Mouse (Mus musculus): ENCODE results near the gene Ing5. TPM values are rescaled to one million over a fixed set of nuclear protein-coding genes. Genes with fewer than 3 reads are reported as not detected.

Gene Ing5
- polyA plus RNA-seq, 1 experiment: 7.5 TPM

DNA sequence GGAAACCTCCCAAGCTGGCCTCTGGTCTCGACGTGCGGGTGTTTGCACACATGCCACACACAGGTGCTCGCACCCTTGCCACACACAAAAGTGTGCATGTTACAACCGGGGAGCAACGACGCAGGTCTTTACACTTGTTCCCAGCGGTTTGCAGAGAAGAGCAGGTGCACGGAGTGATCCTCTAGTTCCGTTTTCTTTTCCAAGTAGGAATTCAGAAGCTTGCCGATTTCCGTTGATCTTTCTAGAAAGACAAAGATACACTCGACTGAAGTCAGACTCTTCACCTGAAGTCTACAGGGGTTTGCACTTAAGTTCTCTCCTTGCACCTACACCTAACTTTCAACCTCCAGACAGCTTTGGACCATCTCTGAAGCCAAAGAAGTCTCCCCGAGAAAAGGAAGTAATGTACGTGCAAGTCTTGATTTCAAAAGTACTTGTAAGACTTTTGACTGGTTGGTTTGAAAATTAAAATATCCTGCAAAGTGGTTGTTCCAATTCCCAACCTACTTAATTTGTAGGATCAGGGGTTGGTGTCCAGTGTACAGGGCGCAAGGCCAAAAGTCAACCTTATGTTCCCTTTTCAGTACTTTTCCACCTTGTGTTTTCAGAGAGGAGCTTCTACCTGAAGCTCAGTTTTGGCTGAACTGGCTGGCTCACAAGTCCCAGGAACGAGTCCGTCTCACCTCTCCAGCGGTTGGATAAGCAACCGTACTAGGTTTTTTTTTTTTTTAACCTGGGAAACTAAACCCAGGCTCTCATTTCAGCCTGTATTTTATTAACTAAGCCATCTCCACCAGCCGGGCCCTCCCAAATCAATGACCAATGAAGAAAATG, 2.9 kb upstream of the Ing5 start:
- Histone ChIP-seq H3K27ac (ENCODE audit: insufficient read depth, low read length) (no peak overlapping the region), H3K4me3 (replicated peaks; ENCODE audit: insufficient read depth, low read depth, low read length) (peak overlapping the region; percentile 79), H3K4me1 (ENCODE audit: control insufficient read depth, insufficient read depth, low read length) (peaks cover 2% of the 10 kb centered on the region), H3K27me3 (ENCODE audit: control insufficient read depth, insufficient read depth, low read length) (no peaks in the 10 kb centered on the region)
- no peak for DNase-seq
- WGBS: 74% methylated on average over 21 of the region's 21 CpGs
- TF ChIP-seq POLR2A (IDR thresholded peaks at IDR 0.05; ENCODE audit: borderline replicate concordance, insufficient read depth, low read length): no peak
- TF ChIP-seq CTCF (IDR thresholded peaks at IDR 0.05; ENCODE audit: borderline replicate concordance, insufficient read depth, low read depth, low read length): no peak

DNA sequence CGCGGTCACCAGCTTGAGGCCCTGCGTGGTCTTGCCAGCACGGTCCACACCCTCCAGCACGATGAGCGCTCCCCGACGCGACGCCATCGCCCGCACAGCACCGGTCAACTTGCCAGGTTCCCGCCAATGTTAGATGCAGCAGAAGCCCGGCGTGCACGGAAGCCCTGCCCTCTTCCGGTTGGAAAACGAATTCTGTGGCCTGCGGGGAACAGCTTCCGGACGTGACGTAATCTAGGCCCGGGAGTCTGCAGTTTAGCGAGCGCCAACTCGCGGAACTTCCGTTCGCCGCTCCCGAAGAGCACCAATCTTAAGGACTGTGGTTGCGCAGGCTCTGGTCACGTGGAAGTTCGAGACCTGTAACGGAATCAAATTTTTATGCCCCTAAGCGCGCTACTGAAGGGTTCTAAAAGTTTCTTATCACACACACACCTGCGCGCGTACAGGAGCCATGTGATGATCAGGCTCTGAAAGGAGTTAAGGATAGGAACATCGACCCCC, 2.0 kb upstream of the Ing5 start, which contains the start of gene Dtymk:
Dtymk (minus strand) TSS at position 194 of the 498 bp plus-strand sequence.
- peaks cover 2% of the 10 kb centered on the region for H3K4me1 ChIP-seq (ENCODE audit: control insufficient read depth, insufficient read depth, low read length)
- under 1% methylated on average over 42 of the region's 42 CpGs for WGBS

DNA sequence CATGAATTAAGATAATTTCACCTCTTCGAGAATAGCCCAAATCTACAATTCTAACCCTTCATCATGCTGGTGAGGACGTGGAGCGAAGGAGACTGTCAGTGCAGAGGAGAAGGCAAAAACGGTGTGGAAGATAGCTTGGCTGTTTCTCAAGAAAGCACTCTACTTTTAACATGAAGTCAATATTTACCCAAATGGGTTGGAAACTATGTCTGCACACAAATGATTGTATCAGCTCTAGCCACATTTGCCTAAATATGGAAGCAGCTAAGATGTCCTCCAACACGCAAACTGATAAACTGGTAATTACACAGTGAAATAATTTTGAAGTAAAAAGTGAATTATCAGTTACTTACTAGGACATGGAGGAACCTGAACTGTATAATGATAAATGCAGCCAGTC, 994 bp upstream of the Ing5 start:
- DNase-seq: no peak
- H3K27ac ChIP-seq (ENCODE audit: insufficient read depth, low read length): no peak overlapping the region
- no peaks in the 10 kb centered on the region for H3K27me3 ChIP-seq (ENCODE audit: control insufficient read depth, insufficient read depth, low read length)
- H3K4me3 ChIP-seq (replicated peaks; ENCODE audit: insufficient read depth, low read depth, low read length): no peak overlapping the region
- peaks cover 2% of the 10 kb centered on the region for H3K4me1 ChIP-seq (ENCODE audit: control insufficient read depth, insufficient read depth, low read length)
- TF ChIP-seq CTCF (IDR thresholded peaks at IDR 0.05; ENCODE audit: borderline replicate concordance, insufficient read depth, low read depth, low read length): no peak
- TF ChIP-seq POLR2A (IDR thresholded peaks at IDR 0.05; ENCODE audit: borderline replicate concordance, insufficient read depth, low read length): no peak
- 87% methylated on average over 5 of the region's 5 CpGs for WGBS

More for the DNA sequence above, 2.0 kb upstream of the Ing5 start, which contains the start of gene Dtymk:
- peak; percentile 93 to 96 for DNase-seq
- H3K4me3 ChIP-seq (replicated peaks; ENCODE audit: insufficient read depth, low read depth, low read length): peak within 1 kb of the TSS; percentile 79
- H3K27ac ChIP-seq (ENCODE audit: insufficient read depth, low read length): peak within 1 kb of the TSS; percentile 52
- TF ChIP-seq POLR2A (IDR thresholded peaks at IDR 0.05; ENCODE audit: borderline replicate concordance, insufficient read depth, low read length) (peak; percentile 71), CTCF (IDR thresholded peaks at IDR 0.05; ENCODE audit: borderline replicate concordance, insufficient read depth, low read depth, low read length) (peak; percentile 27; the same call in 1 of the 2 replicates)
- no peaks in the 10 kb centered on the region for H3K27me3 ChIP-seq (ENCODE audit: control insufficient read depth, insufficient read depth, low read length)

DNA sequence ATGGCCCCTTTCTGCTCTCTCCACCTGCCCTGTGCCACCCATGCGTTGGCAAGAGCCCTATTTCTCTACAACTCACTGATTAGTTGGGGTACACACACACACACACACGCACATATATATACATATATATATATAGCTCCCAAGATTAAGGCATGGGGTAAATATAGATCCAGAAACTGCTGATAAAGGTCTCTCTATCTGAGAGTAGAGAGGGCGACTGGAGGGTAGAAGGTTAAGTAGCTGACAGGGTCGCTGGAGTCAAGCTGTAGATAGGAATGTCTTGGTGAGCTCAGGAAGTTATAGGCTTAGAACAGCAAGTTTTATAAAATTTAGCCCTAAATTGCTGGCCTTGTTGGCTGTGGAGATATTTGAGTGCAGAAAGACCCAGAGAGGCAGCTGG, 1.1 kb downstream of the Ing5 start:
- Histone ChIP-seq H3K27ac (ENCODE audit: insufficient read depth, low read length) (0 out of 2 replicates have a peak overlapping the region, but pooled peaks have one; percentile 51), H3K4me1 (ENCODE audit: control insufficient read depth, insufficient read depth, low read length) (peaks cover 2% of the 10 kb centered on the region), H3K4me3 (replicated peaks; ENCODE audit: insufficient read depth, low read depth, low read length) (peak overlapping the region; percentile 95), H3K27me3 (ENCODE audit: control insufficient read depth, insufficient read depth, low read length) (no peaks in the 10 kb centered on the region)
- TF ChIP-seq CTCF (IDR thresholded peaks at IDR 0.05; ENCODE audit: borderline replicate concordance, insufficient read depth, low read depth, low read length): no peak
- TF ChIP-seq POLR2A (IDR thresholded peaks at IDR 0.05; ENCODE audit: borderline replicate concordance, insufficient read depth, low read length): no peak
- WGBS: 77% methylated on average over 4 of the region's 4 CpGs
- no peak for DNase-seq

DNA sequence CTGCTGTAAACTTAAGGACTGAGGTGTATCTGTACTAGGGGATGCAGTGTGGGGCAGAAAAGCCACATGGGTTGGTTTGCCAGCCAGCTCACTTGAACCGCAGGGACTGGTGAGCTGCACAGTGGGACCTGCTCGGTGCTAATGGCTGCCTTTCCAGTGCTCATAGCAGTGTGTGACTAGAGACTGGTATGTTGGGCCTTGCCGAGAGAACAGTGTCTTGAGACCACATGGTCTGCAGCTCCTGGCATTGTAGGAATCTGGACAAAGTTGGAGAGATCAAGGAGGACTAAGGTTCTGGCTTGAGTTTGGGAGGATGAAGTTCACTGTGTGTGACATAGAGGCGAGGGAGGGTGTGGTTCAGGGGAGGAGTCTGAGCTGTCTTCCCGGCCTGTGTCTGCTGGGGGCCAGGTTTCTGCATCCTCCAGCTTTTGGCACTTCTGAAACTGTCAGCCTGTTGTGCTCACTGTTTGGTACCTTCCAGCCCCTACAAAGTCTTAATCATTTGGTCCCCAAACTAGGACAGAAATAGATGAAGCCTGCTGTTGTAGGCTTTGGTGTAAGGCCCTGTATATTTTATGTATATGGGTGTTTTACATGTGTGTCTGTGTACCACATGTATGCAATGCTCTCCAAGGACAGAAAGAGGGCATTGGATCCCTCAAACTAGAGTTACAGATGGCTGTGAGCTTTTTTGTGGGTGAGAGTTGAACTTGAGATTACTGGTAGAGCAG, 1.6 kb downstream of the Ing5 start:
- Histone ChIP-seq H3K27ac (ENCODE audit: insufficient read depth, low read length) (no peak overlapping the region), H3K4me3 (replicated peaks; ENCODE audit: insufficient read depth, low read depth, low read length) (no peak overlapping the region), H3K27me3 (ENCODE audit: control insufficient read depth, insufficient read depth, low read length) (no peaks in the 10 kb centered on the region), H3K4me1 (ENCODE audit: control insufficient read depth, insufficient read depth, low read length) (peaks cover 2% of the 10 kb centered on the region)
- WGBS: 65% methylated on average over 5 of the region's 5 CpGs
- DNase-seq: peak in 1 of 2 experiments; percentile 28
- TF ChIP-seq POLR2A (IDR thresholded peaks at IDR 0.05; ENCODE audit: borderline replicate concordance, insufficient read depth, low read length) (no peak), CTCF (IDR thresholded peaks at IDR 0.05; ENCODE audit: borderline replicate concordance, insufficient read depth, low read depth, low read length) (no peak)

DNA sequence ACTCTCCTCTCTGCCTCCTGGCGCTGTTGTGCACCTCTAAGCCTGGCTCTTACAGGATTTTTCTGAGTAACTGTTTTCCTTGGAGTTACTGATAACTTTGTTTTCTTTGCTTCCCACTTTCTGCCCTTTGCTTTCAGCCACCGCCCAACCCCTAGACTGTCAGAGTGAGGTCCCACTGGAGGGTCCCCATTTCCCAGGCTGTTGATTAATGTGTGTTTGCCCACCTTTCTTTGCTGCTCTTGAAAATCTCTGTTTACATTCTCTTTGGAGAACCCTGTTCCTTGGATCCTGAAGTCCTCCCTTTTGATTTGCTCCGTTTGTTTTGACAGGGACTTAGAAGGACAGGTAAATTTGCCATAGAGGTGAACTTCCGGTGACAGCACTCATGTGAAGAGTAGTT, 5.1 kb downstream of the Ing5 start:
- 98% methylated on average over 4 of the region's 4 CpGs for WGBS
- TF ChIP-seq CTCF (IDR thresholded peaks at IDR 0.05; ENCODE audit: borderline replicate concordance, insufficient read depth, low read depth, low read length) (no peak), POLR2A (IDR thresholded peaks at IDR 0.05; ENCODE audit: borderline replicate concordance, insufficient read depth, low read length) (no peak)
- no peak for DNase-seq

DNA sequence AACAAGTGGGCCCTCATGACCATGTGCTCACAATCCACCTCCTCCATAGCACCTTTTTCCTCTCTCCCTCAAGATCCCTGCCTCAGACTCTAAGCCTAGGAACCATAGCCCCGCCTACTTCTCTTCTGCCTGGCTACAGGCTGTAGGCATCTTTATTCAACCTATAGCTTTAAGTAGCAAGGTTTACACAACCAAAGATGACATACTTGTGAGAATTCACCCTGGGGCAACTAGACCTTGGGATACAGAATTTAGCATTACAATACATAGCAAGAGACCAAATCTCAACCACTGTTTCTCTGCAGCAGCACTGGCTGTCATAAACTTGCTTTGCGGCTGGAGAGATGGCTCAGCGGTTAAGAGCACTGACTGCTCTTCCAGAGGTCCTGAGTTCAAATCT, 6.2 kb downstream of the Ing5 start:
- TF ChIP-seq CTCF (IDR thresholded peaks at IDR 0.05; ENCODE audit: borderline replicate concordance, insufficient read depth, low read depth, low read length) (no peak), POLR2A (IDR thresholded peaks at IDR 0.05; ENCODE audit: borderline replicate concordance, insufficient read depth, low read length) (no peak)
- WGBS: 98% methylated on average over 3 of the region's 3 CpGs
- DNase-seq: no peak
- H3K4me3 ChIP-seq (replicated peaks; ENCODE audit: insufficient read depth, low read depth, low read length): no peak overlapping the region
- H3K27me3 ChIP-seq (ENCODE audit: control insufficient read depth, insufficient read depth, low read length): no peaks in the 10 kb centered on the region
- H3K27ac ChIP-seq (ENCODE audit: insufficient read depth, low read length): no peak overlapping the region
- H3K4me1 ChIP-seq (ENCODE audit: control insufficient read depth, insufficient read depth, low read length): no peaks in the 10 kb centered on the region

More for the DNA sequence above, 5.1 kb downstream of the Ing5 start:
- H3K27ac ChIP-seq (ENCODE audit: insufficient read depth, low read length): no peak overlapping the region
- H3K4me1 ChIP-seq (ENCODE audit: control insufficient read depth, insufficient read depth, low read length): peaks cover 2% of the 10 kb centered on the region
- no peaks in the 10 kb centered on the region for H3K27me3 ChIP-seq (ENCODE audit: control insufficient read depth, insufficient read depth, low read length)
- H3K4me3 ChIP-seq (replicated peaks; ENCODE audit: insufficient read depth, low read depth, low read length): no peak overlapping the region
